Mouse (Mus musculus): Measurements from ENCODE around the gene Plekhg6. TPM values are rescaled to one million over a fixed set of nuclear protein-coding genes. Genes with fewer than 3 reads are reported as not detected.
A peak's percentile ranks its signal among the peaks of the same experiment; 100 is the strongest.

Plekhg6 gene
- polyA plus RNA-seq, 1 experiment from 2014 or later = 0.05 TPM

DNA sequence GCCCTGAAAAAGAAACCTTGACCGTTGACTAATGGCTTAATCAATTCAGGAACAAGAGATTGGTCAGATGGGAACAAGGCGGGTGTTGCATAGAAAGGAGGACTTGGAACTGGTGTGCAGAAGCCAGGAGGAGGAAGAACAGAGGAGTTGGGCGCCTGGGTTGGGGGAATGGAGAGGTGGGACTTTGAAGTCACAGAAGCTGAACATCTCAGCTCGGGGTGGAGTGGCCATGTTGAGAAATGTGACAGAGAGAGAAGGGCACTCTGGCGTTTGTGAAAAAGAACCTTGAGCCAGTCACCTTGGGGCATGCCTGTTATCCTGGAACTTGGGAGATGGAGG, 28.6 kb downstream of the Plekhg6 start:
- Histone ChIP-seq H3K27ac (replicated peaks in 1 of 2; ENCODE audit: control insufficient read depth in 1 of 2, insufficient read depth in 1 of 2, low read depth in 2 of 2, low read length in 2 of 2) (no peak overlapping the region), H3K9ac (ENCODE audit: low read length) (no peak overlapping the region), H3K9me3 (ENCODE audit: control insufficient read depth, low read length) (no peaks in the 10 kb centered on the region), H3K4me2 (ENCODE audit: low read length) (no peak overlapping the region), H3K36me3 (ENCODE audit: control insufficient read depth, insufficient read depth, low read length) (peaks cover 4% of the 10 kb centered on the region; the same call in 1 of the 2 replicates), H3K4me3 (ENCODE audit: control insufficient read depth in 1 of 2, insufficient read depth in 1 of 2, low read depth in 1 of 2, low read length in 2 of 2) (no peak overlapping the region), H3K27me3 (ENCODE audit: control insufficient read depth, insufficient read depth, low read length) (no peaks in the 10 kb centered on the region), H3K4me1 (ENCODE audit: control insufficient read depth in 2 of 2, insufficient read depth in 2 of 2, low read length in 2 of 2) (peaks cover 46 to 70% of the 10 kb centered on the region in 2 experiments)
- 59% methylated on average over 5 of the region's 5 CpGs for WGBS
- ATAC-seq (ENCODE audit: insufficient number of reproducible peaks, insufficient read depth, low FRiP score, low read depth) = no peak

DNA sequence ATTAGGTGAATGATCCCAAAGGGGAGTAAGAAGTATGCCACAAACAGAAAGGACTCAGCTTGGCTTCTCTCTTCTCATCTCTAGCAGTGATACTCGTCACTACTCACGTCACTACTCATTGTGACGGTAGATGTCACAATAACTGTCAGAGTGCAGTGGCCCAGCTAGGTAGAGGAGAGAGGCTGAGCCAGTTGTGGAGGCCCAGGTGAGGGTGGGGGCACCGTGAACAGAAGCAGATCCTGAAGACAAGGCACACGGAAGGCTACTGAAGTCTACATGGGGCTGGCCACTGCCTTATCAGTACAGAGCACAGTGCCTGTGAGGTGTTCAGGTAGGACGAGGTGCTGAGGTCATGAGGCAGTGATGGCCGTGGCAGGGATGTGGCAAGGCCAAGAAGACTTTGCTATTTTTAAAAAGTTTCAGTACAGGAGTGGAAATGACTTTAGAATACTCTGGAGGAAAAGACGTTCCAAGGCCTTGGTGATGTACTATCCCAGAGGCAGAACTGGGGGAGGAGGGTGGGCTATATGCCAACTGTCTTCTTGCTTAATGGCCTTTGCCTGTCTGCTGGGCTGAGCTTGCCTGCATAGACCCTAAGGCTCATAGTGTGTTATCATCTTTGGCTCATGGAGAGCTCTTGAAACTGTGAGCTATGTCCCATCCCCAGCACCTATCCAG, 29.1 kb downstream of the Plekhg6 start:
- no peak for ATAC-seq (ENCODE audit: insufficient number of reproducible peaks, insufficient read depth, low FRiP score, low read depth)
- Histone ChIP-seq H3K9me3 (ENCODE audit: control insufficient read depth, low read length) (no peaks in the 10 kb centered on the region), H3K27me3 (ENCODE audit: control insufficient read depth, insufficient read depth, low read length) (no peaks in the 10 kb centered on the region), H3K36me3 (ENCODE audit: control insufficient read depth, insufficient read depth, low read length) (no peaks in the 10 kb centered on the region), H3K4me2 (ENCODE audit: low read length) (peak overlapping the region; percentile 89), H3K27ac (replicated peaks in 1 of 2; ENCODE audit: control insufficient read depth in 1 of 2, insufficient read depth in 1 of 2, low read depth in 2 of 2, low read length in 2 of 2) (no peak overlapping the region), H3K4me3 (ENCODE audit: control insufficient read depth in 1 of 2, insufficient read depth in 1 of 2, low read depth in 1 of 2, low read length in 2 of 2) (peak overlapping the region in 1 of 2 experiments; percentile 73; a peak in 2 of 4 replicates), H3K9ac (ENCODE audit: low read length) (no peak overlapping the region), H3K4me1 (ENCODE audit: control insufficient read depth in 2 of 2, insufficient read depth in 2 of 2, low read length in 2 of 2) (peaks cover 46 to 68% of the 10 kb centered on the region in 2 experiments)
- WGBS = 58% methylated on average over 8 of the region's 8 CpGs

DNA sequence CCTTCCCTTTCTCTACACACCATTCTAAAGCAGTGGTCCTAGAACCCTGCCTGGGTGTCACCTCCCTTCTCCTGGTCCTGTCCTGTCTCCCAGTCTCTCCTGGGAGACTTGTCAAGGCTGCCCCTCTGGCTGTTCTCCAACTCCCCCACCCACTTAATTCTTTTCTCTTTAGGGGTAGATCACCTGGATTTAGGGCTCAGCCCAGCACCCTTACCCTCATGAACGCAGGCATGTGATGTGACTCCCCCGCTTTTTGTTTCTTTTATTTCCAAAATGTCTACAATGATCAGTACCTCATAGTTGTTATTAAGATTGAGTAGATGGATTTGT, 29.6 kb downstream of the Plekhg6 start:
- no peaks in the 10 kb centered on the region for H3K9me3 ChIP-seq (ENCODE audit: control insufficient read depth, low read length)
- peak overlapping the region; percentile 7 to 73; a peak in 2 of 4 replicates for H3K4me3 ChIP-seq (ENCODE audit: control insufficient read depth in 1 of 2, insufficient read depth in 1 of 2, low read depth in 1 of 2, low read length in 2 of 2)
- H3K27ac ChIP-seq (replicated peaks in 1 of 2; ENCODE audit: control insufficient read depth in 1 of 2, insufficient read depth in 1 of 2, low read depth in 2 of 2, low read length in 2 of 2) = 0 out of 4 replicates have a peak overlapping the region, but pooled peaks of 1 of the 2 experiments have one; percentile 75
- 92% methylated on average over 2 of the region's 2 CpGs for WGBS
- H3K9ac ChIP-seq (ENCODE audit: low read length) = peak overlapping the region; percentile 88
- H3K4me2 ChIP-seq (ENCODE audit: low read length) = peak overlapping the region; percentile 89
- H3K36me3 ChIP-seq (ENCODE audit: control insufficient read depth, insufficient read depth, low read length) = no peaks in the 10 kb centered on the region
- peaks cover 44 to 62% of the 10 kb centered on the region in 2 experiments for H3K4me1 ChIP-seq (ENCODE audit: control insufficient read depth in 2 of 2, insufficient read depth in 2 of 2, low read length in 2 of 2)
- no peaks in the 10 kb centered on the region for H3K27me3 ChIP-seq (ENCODE audit: control insufficient read depth, insufficient read depth, low read length)
- no peak for ATAC-seq (ENCODE audit: insufficient number of reproducible peaks, insufficient read depth, low FRiP score, low read depth)

DNA sequence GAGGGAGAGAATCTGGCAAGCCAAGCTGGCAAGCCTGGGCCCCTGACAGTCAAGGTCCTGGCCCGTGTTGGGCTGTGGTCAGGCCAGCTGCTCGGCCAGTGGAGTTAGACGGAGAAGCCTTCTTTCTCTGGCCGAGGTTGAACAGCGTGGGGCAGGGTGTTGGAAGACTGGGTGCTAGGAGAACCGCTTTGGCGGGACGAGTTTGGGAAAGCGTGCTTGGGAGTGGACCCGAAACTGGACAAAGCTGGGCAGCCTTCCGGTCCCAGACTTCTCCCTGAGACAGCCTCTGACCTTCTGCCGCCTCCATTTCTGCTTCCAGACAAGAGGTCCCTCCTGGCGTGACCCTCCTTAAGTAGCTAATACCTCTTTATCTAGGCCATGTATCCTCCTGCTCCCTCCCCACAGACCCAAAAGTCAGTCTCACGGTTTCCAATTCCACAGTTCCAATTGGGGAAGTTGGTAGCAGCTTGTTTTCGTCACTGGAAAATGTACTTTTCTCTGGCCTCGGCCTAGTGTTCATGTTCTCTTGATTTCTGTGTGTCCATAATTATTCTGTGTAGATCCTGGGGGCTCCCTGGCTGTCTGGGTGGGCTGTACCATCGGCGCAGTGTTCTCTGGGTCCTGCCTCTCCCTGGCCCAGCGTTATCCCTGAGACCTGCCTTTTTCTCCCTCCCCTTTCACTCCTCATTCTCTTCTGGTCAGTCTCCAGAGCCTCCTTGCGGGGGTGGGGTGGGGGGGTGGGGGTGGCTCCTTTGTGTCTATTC, 30.2 kb downstream of the Plekhg6 start:
- Histone ChIP-seq H3K27me3 (ENCODE audit: control insufficient read depth, insufficient read depth, low read length) (no peaks in the 10 kb centered on the region), H3K9me3 (ENCODE audit: control insufficient read depth, low read length) (no peaks in the 10 kb centered on the region), H3K4me2 (ENCODE audit: low read length) (peak overlapping the region; percentile 89), H3K4me1 (ENCODE audit: control insufficient read depth in 2 of 2, insufficient read depth in 2 of 2, low read length in 2 of 2) (peaks cover 39 to 57% of the 10 kb centered on the region in 2 experiments), H3K36me3 (ENCODE audit: control insufficient read depth, insufficient read depth, low read length) (no peaks in the 10 kb centered on the region), H3K4me3 (ENCODE audit: control insufficient read depth in 1 of 2, insufficient read depth in 1 of 2, low read depth in 1 of 2, low read length in 2 of 2) (peak overlapping the region; percentile 59 to 73), H3K27ac (replicated peaks in 1 of 2; ENCODE audit: control insufficient read depth in 1 of 2, insufficient read depth in 1 of 2, low read depth in 2 of 2, low read length in 2 of 2) (peak overlapping the region; percentile 8 to 75; a peak in 3 of 4 replicates), H3K9ac (ENCODE audit: low read length) (peak overlapping the region; percentile 88)
- 14% methylated on average over 20 of the region's 20 CpGs for WGBS
- ATAC-seq (ENCODE audit: insufficient number of reproducible peaks, insufficient read depth, low FRiP score, low read depth) = no peak

DNA sequence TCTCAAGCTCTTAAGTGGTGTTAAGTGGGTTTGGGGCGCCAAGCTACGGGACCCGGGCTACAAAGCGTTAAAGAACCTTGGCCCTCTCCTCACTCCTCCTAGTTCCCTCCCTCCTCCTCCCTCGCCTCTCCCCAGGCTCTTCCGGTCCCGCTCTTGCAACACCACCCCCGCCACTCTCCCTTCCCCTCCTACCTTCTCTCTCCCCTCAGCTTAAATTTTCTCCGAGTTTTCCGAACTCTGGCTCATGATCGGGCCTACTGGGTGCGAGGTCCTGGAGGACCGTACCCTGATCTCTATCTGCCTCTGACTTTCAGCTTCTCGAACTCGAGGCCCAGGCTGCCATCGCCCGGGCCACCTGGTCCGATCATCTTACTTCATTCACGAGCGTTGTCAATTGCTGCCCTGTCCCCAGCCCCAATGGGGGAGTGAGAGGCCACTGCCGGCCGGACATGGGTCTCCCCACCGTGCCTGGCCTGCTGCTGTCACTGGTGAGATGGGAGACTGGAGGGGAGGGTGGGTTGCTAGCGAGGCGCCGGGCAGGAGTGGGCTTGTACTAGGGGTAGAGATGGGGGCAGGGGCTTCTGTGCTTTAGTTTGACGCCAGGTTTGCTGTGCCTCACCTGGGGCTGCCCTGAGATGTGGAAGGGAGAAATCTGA, 30.9 kb downstream of the Plekhg6 start:
- H3K4me2 ChIP-seq (ENCODE audit: low read length) = peak overlapping the region; percentile 89
- WGBS = 1% methylated on average over 27 of the region's 27 CpGs
- H3K27ac ChIP-seq (replicated peaks in 1 of 2; ENCODE audit: control insufficient read depth in 1 of 2, insufficient read depth in 1 of 2, low read depth in 2 of 2, low read length in 2 of 2) = peak overlapping the region; percentile 36 to 75
- ATAC-seq (ENCODE audit: insufficient number of reproducible peaks, insufficient read depth, low FRiP score, low read depth) = 0 out of 2 replicates have a peak, but pooled peaks have one; percentile 41
- no peaks in the 10 kb centered on the region for H3K27me3 ChIP-seq (ENCODE audit: control insufficient read depth, insufficient read depth, low read length)
- H3K4me1 ChIP-seq (ENCODE audit: control insufficient read depth in 2 of 2, insufficient read depth in 2 of 2, low read length in 2 of 2) = peaks cover 32 to 50% of the 10 kb centered on the region in 2 experiments
- H3K36me3 ChIP-seq (ENCODE audit: control insufficient read depth, insufficient read depth, low read length) = no peaks in the 10 kb centered on the region
- H3K9ac ChIP-seq (ENCODE audit: low read length) = peak overlapping the region; percentile 88
- peak overlapping the region; percentile 59 to 73 for H3K4me3 ChIP-seq (ENCODE audit: control insufficient read depth in 1 of 2, insufficient read depth in 1 of 2, low read depth in 1 of 2, low read length in 2 of 2)
- H3K9me3 ChIP-seq (ENCODE audit: control insufficient read depth, low read length) = no peaks in the 10 kb centered on the region

DNA sequence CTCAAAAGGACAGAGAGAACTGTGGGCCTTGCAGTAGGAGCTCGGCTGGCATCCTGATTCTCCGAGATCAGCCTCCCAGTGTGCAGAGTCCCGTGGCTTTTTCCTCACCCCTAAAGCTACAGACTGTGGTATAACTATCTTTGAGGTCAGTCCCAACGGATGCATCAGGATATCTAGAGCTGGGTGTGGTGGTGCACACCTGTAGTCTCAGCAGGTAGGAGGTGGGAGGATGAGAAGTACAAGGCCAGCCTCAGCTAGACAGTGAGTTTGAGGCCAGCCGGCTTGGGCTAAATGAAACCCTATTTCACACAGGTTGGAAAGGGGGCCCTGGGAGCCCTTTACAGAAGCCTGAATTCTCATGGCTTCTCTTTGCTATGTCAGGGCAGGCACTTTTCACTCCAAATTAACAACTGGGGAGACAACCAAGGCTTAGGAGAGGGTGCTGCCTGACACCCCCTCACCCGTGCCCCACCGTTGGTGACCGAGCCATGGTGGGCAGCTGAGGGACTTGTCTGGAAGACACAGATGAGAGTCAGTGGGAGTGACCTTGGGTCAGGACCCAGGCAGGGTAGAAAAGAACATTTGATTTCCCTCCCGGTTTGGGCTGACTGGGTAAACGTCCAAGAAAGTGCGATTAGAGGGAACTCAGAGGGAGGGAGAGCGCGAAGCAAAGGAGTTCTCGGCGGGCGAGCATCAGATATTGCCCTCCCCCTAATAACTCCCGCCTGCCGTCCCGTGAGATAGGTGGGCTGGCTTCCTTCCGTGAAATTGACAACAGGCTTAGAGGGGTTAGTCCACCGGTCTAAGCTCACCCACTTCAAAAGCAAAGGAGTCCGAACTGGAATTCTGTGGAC, 31.6 kb downstream of the Plekhg6 start, which contains the start of gene Tnfrsf1a:
Gene Tnfrsf1a (plus strand): TSS at position 642 of the 854 bp plus-strand sequence.
- 11% methylated on average over 22 of the region's 22 CpGs for WGBS
- Histone ChIP-seq H3K36me3 (ENCODE audit: control insufficient read depth, insufficient read depth, low read length) (no peaks in the 10 kb centered on the region), H3K27me3 (ENCODE audit: control insufficient read depth, insufficient read depth, low read length) (no peaks in the 10 kb centered on the region), H3K27ac (replicated peaks in 1 of 2; ENCODE audit: control insufficient read depth in 1 of 2, insufficient read depth in 1 of 2, low read depth in 2 of 2, low read length in 2 of 2) (peak within 1 kb of the TSS; percentile 36 to 75), H3K9ac (ENCODE audit: low read length) (peak within 1 kb of the TSS; percentile 88), H3K4me1 (ENCODE audit: control insufficient read depth in 2 of 2, insufficient read depth in 2 of 2, low read length in 2 of 2) (peaks cover 26 to 42% of the 10 kb centered on the region in 2 experiments), H3K4me2 (ENCODE audit: low read length) (peak within 1 kb of the TSS; percentile 89), H3K9me3 (ENCODE audit: control insufficient read depth, low read length) (no peaks in the 10 kb centered on the region), H3K4me3 (ENCODE audit: control insufficient read depth in 1 of 2, insufficient read depth in 1 of 2, low read depth in 1 of 2, low read length in 2 of 2) (peak within 1 kb of the TSS; percentile 59 to 73)
- no peak; the same call in 1 of the 2 replicates for ATAC-seq (ENCODE audit: insufficient number of reproducible peaks, insufficient read depth, low FRiP score, low read depth)

DNA sequence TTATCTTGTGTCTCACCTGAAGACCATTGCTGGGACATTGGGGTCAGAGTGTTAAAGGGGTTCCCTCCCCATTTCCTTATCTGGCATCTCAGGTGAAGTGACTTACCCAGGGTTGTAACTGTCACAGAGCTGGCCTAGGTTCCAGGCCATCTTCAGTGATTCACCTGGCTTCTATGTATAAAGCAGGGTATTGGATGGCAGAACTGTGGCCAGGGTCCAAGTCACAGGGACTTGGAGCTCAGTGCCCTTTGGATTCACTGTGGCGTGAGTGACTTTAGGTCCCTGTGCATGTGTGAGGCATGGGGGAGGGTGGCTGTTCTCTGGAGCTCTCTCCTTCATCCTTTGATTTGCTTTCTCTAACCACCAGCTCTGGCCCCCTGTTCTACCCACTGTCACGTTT, 34.6 kb downstream of the Plekhg6 start:
- no peaks in the 10 kb centered on the region for H3K36me3 ChIP-seq (ENCODE audit: control insufficient read depth, insufficient read depth, low read length)
- WGBS = 55% methylated on average over 2 of the region's 2 CpGs
- H3K9me3 ChIP-seq (ENCODE audit: control insufficient read depth, low read length) = no peaks in the 10 kb centered on the region
- ATAC-seq (ENCODE audit: insufficient number of reproducible peaks, insufficient read depth, low FRiP score, low read depth) = no peak
- H3K9ac ChIP-seq (ENCODE audit: low read length) = no peak overlapping the region
- H3K4me1 ChIP-seq (ENCODE audit: control insufficient read depth in 2 of 2, insufficient read depth in 2 of 2, low read length in 2 of 2) = peaks cover 10 to 17% of the 10 kb centered on the region in 2 experiments
- no peaks in the 10 kb centered on the region for H3K27me3 ChIP-seq (ENCODE audit: control insufficient read depth, insufficient read depth, low read length)
- no peak overlapping the region for H3K27ac ChIP-seq (replicated peaks in 1 of 2; ENCODE audit: control insufficient read depth in 1 of 2, insufficient read depth in 1 of 2, low read depth in 2 of 2, low read length in 2 of 2)
- no peak overlapping the region for H3K4me3 ChIP-seq (ENCODE audit: control insufficient read depth in 1 of 2, insufficient read depth in 1 of 2, low read depth in 1 of 2, low read length in 2 of 2)
- H3K4me2 ChIP-seq (ENCODE audit: low read length) = no peak overlapping the region
